Mouse (Mus musculus): Measurements from ENCODE around the gene Tbxas1.

Gene Tbxas1

GRCm38 (mm10) chr6:39104631-39105030, 229.4 kb downstream of the Tbxas1 start:
- Histone ChIP-seq H3K4me1 (replicated peaks; ENCODE audit: low read depth, low read length) (no peaks in the 10 kb centered on the region), H3K27me3 (ENCODE audit: insufficient read depth, low read length) (no peaks in the 10 kb centered on the region), H3K4me3 (replicated peaks; ENCODE audit: low read length) (no peak overlapping the region), H3K36me3 (ENCODE audit: insufficient read depth, low read length) (0 out of 2 replicates have a peak, but pooled peaks cover 5% of the 10 kb centered on the region), H3K9me3 (ENCODE audit: low read length) (peaks cover 6% of the 10 kb centered on the region; the same call in 1 of the 2 replicates)
- TF ChIP-seq POU5F1 (IDR thresholded peaks at IDR 0.05; ENCODE audit: borderline replicate concordance, low read length) = no peak
- no peak for TF ChIP-seq CTCF (conservative IDR thresholded peaks at IDR 0.05; ENCODE audit: low read length)
- TF ChIP-seq NANOG (IDR thresholded peaks at IDR 0.05; ENCODE audit: borderline replicate concordance, low read length) = no peak

- Histone ChIP-seq H3K4me1 (replicated peaks; ENCODE audit: low read depth, low read length) (no peaks in the 10 kb centered on the region), H3K9me3 (ENCODE audit: low read length) (peaks cover 6% of the 10 kb centered on the region; the same call in 1 of the 2 replicates), H3K27me3 (ENCODE audit: insufficient read depth, low read length) (no peaks in the 10 kb centered on the region), H3K36me3 (ENCODE audit: insufficient read depth, low read length) (peaks cover 12% of the 10 kb centered on the region), H3K4me3 (replicated peaks; ENCODE audit: low read length) (no peak overlapping the region)
- no peak for TF ChIP-seq NANOG (IDR thresholded peaks at IDR 0.05; ENCODE audit: borderline replicate concordance, low read length)
- TF ChIP-seq POU5F1 (IDR thresholded peaks at IDR 0.05; ENCODE audit: borderline replicate concordance, low read length) = no peak
- peak; percentile 15 for TF ChIP-seq CTCF (conservative IDR thresholded peaks at IDR 0.05; ENCODE audit: low read length)
Observed at GRCm38 (mm10) chr6:39106812-39107211, 231.6 kb downstream of the Tbxas1 start.

- Histone ChIP-seq H3K4me3 (replicated peaks; ENCODE audit: low read length) (no peak overlapping the region), H3K4me1 (replicated peaks; ENCODE audit: low read depth, low read length) (peaks cover 4% of the 10 kb centered on the region), H3K27me3 (ENCODE audit: insufficient read depth, low read length) (peaks cover 23% of the 10 kb centered on the region), H3K36me3 (ENCODE audit: insufficient read depth, low read length) (peaks cover 7% of the 10 kb centered on the region), H3K9me3 (ENCODE audit: low read length) (no peaks in the 10 kb centered on the region)
- TF ChIP-seq POU5F1 (IDR thresholded peaks at IDR 0.05; ENCODE audit: borderline replicate concordance, low read length) = no peak
- no peak for TF ChIP-seq NANOG (IDR thresholded peaks at IDR 0.05; ENCODE audit: borderline replicate concordance, low read length)
- no peak for TF ChIP-seq CTCF (conservative IDR thresholded peaks at IDR 0.05; ENCODE audit: low read length)
Observed at GRCm38 (mm10) chr6:39112701-39113100, 237.5 kb downstream of the Tbxas1 start.

GRCm38 (mm10) chr6:39113141-39113540, 237.9 kb downstream of the Tbxas1 start:
- Histone ChIP-seq H3K36me3 (ENCODE audit: insufficient read depth, low read length) (peaks cover 7% of the 10 kb centered on the region), H3K4me3 (replicated peaks; ENCODE audit: low read length) (no peak overlapping the region), H3K9me3 (ENCODE audit: low read length) (no peaks in the 10 kb centered on the region), H3K4me1 (replicated peaks; ENCODE audit: low read depth, low read length) (peaks cover 4% of the 10 kb centered on the region), H3K27me3 (ENCODE audit: insufficient read depth, low read length) (peaks cover 27% of the 10 kb centered on the region)
- TF ChIP-seq POU5F1 (IDR thresholded peaks at IDR 0.05; ENCODE audit: borderline replicate concordance, low read length) (no peak), NANOG (IDR thresholded peaks at IDR 0.05; ENCODE audit: borderline replicate concordance, low read length) (no peak), CTCF (conservative IDR thresholded peaks at IDR 0.05; ENCODE audit: low read length) (no peak)

GRCm38 (mm10) chr6:39115438-39115837, 240.2 kb downstream of the Tbxas1 start:
- Histone ChIP-seq H3K9me3 (ENCODE audit: low read length) (peaks cover 7% of the 10 kb centered on the region; the same call in 1 of the 2 replicates), H3K4me1 (replicated peaks; ENCODE audit: low read depth, low read length) (peaks cover 8% of the 10 kb centered on the region), H3K27me3 (ENCODE audit: insufficient read depth, low read length) (peaks cover 50% of the 10 kb centered on the region), H3K4me3 (replicated peaks; ENCODE audit: low read length) (no peak overlapping the region), H3K36me3 (ENCODE audit: insufficient read depth, low read length) (peaks cover 7% of the 10 kb centered on the region)
- TF ChIP-seq NANOG (IDR thresholded peaks at IDR 0.05; ENCODE audit: borderline replicate concordance, low read length) (no peak), CTCF (conservative IDR thresholded peaks at IDR 0.05; ENCODE audit: low read length) (no peak), POU5F1 (IDR thresholded peaks at IDR 0.05; ENCODE audit: borderline replicate concordance, low read length) (no peak)

- peaks cover 54% of the 10 kb centered on the region for H3K27me3 ChIP-seq (ENCODE audit: insufficient read depth, low read length)
- H3K4me1 ChIP-seq (replicated peaks; ENCODE audit: low read depth, low read length) = peaks cover 8% of the 10 kb centered on the region
- H3K9me3 ChIP-seq (ENCODE audit: low read length) = peaks cover 7% of the 10 kb centered on the region; the same call in 1 of the 2 replicates
- TF ChIP-seq POU5F1 (IDR thresholded peaks at IDR 0.05; ENCODE audit: borderline replicate concordance, low read length) = no peak
- no peak for TF ChIP-seq NANOG (IDR thresholded peaks at IDR 0.05; ENCODE audit: borderline replicate concordance, low read length)
- TF ChIP-seq CTCF (conservative IDR thresholded peaks at IDR 0.05; ENCODE audit: low read length) = no peak
- H3K4me3 ChIP-seq (replicated peaks; ENCODE audit: low read length) = peak within 1 kb of the TSS; percentile 80
- no peaks in the 10 kb centered on the region for H3K36me3 ChIP-seq (ENCODE audit: insufficient read depth, low read length)
Observed at GRCm38 (mm10) chr6:39117584-39118455, 242.6 kb downstream of the Tbxas1 start, which contains the start of gene Parp12. Gene Parp12 (minus strand): TSS chr6:39118349.

GRCm38 (mm10) chr6:39118456-39118881, 243.3 kb downstream of the Tbxas1 start:
- no peak for TF ChIP-seq CTCF (conservative IDR thresholded peaks at IDR 0.05; ENCODE audit: low read length)
- no peak for TF ChIP-seq NANOG (IDR thresholded peaks at IDR 0.05; ENCODE audit: borderline replicate concordance, low read length)
- TF ChIP-seq POU5F1 (IDR thresholded peaks at IDR 0.05; ENCODE audit: borderline replicate concordance, low read length) = no peak
- H3K27me3 ChIP-seq (ENCODE audit: insufficient read depth, low read length) = peaks cover 57% of the 10 kb centered on the region
- H3K4me1 ChIP-seq (replicated peaks; ENCODE audit: low read depth, low read length) = peaks cover 8% of the 10 kb centered on the region
- H3K36me3 ChIP-seq (ENCODE audit: insufficient read depth, low read length) = no peaks in the 10 kb centered on the region
- H3K4me3 ChIP-seq (replicated peaks; ENCODE audit: low read length) = peak overlapping the region; percentile 80
- peaks cover 7% of the 10 kb centered on the region; the same call in 1 of the 2 replicates for H3K9me3 ChIP-seq (ENCODE audit: low read length)

- Histone ChIP-seq H3K4me3 (replicated peaks; ENCODE audit: low read length) (no peak overlapping the region), H3K4me1 (replicated peaks; ENCODE audit: low read depth, low read length) (peaks cover 8% of the 10 kb centered on the region), H3K27me3 (ENCODE audit: insufficient read depth, low read length) (peaks cover 54% of the 10 kb centered on the region), H3K36me3 (ENCODE audit: insufficient read depth, low read length) (no peaks in the 10 kb centered on the region), H3K9me3 (ENCODE audit: low read length) (peaks cover 7% of the 10 kb centered on the region; the same call in 1 of the 2 replicates)
- TF ChIP-seq POU5F1 (IDR thresholded peaks at IDR 0.05; ENCODE audit: borderline replicate concordance, low read length) = no peak
- TF ChIP-seq NANOG (IDR thresholded peaks at IDR 0.05; ENCODE audit: borderline replicate concordance, low read length) = no peak
- TF ChIP-seq CTCF (conservative IDR thresholded peaks at IDR 0.05; ENCODE audit: low read length) = no peak
Observed at GRCm38 (mm10) chr6:39120685-39121084, 245.5 kb downstream of the Tbxas1 start.
